23 mouse cellular contexts compared by ENCODE assay signal in genomic region chr4:93494319-93494718, GRCm38 (mm10).
"Had no signal": no experiment of that assay in that cellular context is flagged by ENCODE, and none has a peak within 500 bp of the region (broad histone marks: within the 10 kb centered on the region; RNA-seq: fewer than 3 reads in every experiment).

No protein-coding gene starts in this region.

- H3K27me3 ChIP-seq: liver, embryonic 15.5 days; lung, embryonic 15.5 days; megakaryocyte, embryonic 14.5 days; midbrain, embryonic 13.5 days; neural tube, embryonic 13.5 days; neural tube, embryonic 15.5 days had no signal

- DNase-seq: liver, postnatal 0 days; lung, adult 2 months; lung, postnatal 14 days; lung, postnatal 36 days; retina, postnatal 1 day; right cerebral cortex, adult 18-20 months; right cerebral cortex, postnatal 25 days; right cerebral cortex, postnatal 4 days; spleen, adult 18-20 months; thymus, adult 18-20 months; thymus, postnatal 14 days; thymus, postnatal 36 days had no signal

- H3K4me3 ChIP-seq: liver, embryonic 15.5 days; lung, embryonic 15.5 days; megakaryocyte, embryonic 14.5 days; midbrain, embryonic 13.5 days; myocyte; neural tube, embryonic 13.5 days; neural tube, embryonic 15.5 days had no signal

- ATAC-seq: liver, postnatal 0 days; lung, postnatal 0 days; midbrain, embryonic 13.5 days; midbrain, embryonic 16.5 days had no signal

- H3K27ac ChIP-seq: liver, embryonic 15.5 days; lung, embryonic 15.5 days; macrophage; midbrain, embryonic 13.5 days; neural tube, embryonic 13.5 days; neural tube, embryonic 15.5 days had no signal

- H3K4me1 ChIP-seq: liver, embryonic 15.5 days; lung, embryonic 15.5 days; midbrain, embryonic 13.5 days; neural tube, embryonic 13.5 days; neural tube, embryonic 15.5 days had no signal

- H3K36me3 ChIP-seq: liver, embryonic 15.5 days; lung, embryonic 15.5 days; midbrain, embryonic 13.5 days; neural tube, embryonic 13.5 days; neural tube, embryonic 15.5 days had no signal

- H3K4me2 ChIP-seq: liver, embryonic 15.5 days; lung, embryonic 15.5 days; midbrain, embryonic 11.5 days; midbrain, embryonic 13.5 days; neural tube, embryonic 13.5 days; neural tube, embryonic 15.5 days had no signal

- H3K9ac ChIP-seq: liver, embryonic 15.5 days; liver, postnatal 0 days; lung, embryonic 15.5 days; midbrain, embryonic 13.5 days; neural tube, embryonic 13.5 days; neural tube, embryonic 15.5 days had no signal

- H3K9me3 ChIP-seq: liver, embryonic 15.5 days; lung, embryonic 15.5 days; megakaryocyte, embryonic 14.5 days; midbrain, embryonic 13.5 days; neural tube, embryonic 13.5 days; neural tube, embryonic 15.5 days had no signal
